Mouse (Mus musculus) c-Kit-negative CD71-positive TER-119-positive erythroid progenitor cells, embryonic 14.5 days (primary cell): ENCODE results near the gene Mdm2.
"Not testable (repeated sequence)": the region's sequence is repeated elsewhere in the genome, so short reads cannot be mapped to it uniquely, and the experiment has no call there.

ENCODE experiments used
- DNase-seq: peaks from one replicate; pipeline ENCODE4 v3.0.0-alpha.2; 2013; ENCODE audit warnings: low read depth, low spot score

The Mdm2 gene

DNA sequence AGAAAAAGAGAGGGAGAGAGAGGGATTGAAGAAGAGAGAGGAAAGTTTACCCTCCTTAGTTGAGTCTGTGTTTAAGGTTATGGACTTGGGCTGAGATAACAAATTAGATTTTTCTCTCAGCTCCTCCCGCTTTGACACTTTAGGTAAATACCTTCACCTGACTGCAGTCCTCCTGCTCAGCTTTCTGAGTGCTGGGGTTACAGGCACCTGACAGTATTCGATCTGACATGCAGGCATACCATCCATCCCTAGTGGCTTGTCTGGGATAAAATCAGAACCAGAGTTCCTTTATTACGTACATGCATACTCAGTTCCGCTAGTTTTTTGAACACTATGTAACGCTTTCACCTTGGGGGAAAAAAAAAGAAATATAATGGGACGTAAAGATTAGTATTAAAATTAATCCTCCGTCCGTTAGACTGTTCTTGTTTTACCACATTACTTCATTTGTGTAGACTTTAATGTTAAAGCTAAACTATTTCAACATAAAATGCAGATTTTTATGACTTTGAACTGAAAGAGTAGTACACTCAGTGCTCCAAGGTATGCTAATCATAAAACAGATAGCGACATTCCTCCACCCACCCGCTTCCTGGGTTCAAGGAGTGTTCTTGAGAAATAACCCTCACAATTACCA, 38.6 kb upstream of the Mdm2 start:
- no peak for DNase-seq

DNA sequence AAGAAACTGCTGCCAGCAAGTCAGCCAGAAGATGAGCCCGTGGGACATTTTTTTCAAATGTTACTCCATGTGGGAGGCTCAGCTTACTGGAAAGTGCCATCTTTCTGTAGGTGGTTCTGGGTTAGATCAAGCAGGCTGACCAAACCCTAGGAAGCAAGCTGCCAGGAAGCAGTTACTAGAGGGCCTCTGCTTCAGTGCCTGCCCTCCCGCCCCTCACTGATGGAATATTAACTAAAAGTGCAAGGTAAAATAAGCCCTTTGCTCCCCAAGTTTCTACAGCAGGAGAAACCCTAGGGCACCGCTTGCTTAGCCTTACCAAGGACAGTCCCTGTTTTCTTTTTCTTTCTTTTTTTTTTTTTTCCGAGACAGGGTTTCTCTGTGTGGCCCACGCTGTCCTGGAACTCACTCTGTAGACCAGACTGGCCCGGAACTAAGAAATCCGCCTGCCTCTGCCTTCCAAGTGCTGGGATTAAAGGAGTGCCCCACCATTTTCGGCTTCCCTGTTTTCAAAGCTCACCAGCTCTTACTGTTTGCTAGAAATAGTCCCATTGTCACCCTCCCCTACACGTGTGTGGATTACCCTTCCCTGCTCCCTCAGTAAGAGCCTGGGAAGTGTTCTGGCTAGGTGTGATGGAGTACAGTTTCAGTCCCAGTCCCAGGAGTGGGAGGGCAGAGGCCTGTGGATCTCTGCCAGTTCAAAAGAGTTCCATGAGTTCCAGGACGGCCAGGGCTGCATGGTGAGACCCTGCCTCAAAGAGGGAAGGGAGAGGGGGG, 37.9 kb upstream of the Mdm2 start:
- DNase-seq = no peak

DNA sequence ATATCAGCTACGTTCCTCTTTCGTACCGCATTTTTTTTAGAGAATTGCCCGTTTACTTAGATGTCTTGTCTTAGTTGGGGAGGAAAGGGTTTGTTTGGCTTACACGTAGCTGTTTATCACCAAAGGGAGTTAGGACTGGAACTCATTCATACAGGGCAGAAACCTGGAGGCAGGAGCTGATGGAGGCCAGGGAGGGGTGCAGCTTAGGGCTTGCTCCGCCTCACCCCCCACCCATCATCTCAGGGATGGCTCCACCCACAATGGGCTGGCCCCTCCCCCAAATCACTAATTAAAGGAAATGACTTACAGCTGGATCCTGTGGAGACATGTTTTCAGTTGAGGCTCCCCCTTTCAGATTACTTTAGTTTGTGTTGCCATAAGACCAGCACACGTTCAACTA, 37.2 kb upstream of the Mdm2 start:
- DNase-seq = no peak

DNA sequence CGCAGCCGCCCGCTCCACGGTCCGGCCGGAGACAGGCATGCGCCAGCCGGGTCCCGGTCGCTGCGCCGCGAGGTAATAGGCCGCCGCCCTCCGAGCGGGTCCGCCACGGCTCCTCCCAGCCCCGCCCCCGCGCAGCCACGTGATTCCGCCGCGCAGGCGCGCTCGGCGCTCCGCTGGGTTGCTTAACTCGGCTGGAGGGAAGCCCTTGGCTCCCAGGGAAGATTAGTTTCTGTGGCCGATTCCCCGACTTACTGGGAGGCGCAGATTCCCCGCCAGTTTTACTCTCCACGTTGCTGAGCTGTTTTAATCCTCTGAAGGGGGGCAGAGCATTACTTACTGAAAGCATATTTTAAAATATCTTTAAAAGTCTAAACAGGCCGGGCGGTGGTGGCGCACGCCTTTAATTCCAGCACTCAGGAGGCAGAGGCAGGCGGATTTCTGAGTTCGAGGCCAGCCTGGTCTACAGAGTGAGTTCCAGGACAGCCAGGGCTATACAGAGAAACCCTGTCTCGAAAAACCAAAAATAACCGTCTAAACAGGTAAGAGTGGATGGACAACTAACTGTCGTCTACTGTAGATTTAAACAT, 35.8 kb upstream of the Mdm2 start, which contains the start of gene Slc35e3:
Gene Slc35e3 (minus strand): TSS at position 69 of the 587 bp plus-strand sequence.
- peak; percentile 82 for DNase-seq

DNA sequence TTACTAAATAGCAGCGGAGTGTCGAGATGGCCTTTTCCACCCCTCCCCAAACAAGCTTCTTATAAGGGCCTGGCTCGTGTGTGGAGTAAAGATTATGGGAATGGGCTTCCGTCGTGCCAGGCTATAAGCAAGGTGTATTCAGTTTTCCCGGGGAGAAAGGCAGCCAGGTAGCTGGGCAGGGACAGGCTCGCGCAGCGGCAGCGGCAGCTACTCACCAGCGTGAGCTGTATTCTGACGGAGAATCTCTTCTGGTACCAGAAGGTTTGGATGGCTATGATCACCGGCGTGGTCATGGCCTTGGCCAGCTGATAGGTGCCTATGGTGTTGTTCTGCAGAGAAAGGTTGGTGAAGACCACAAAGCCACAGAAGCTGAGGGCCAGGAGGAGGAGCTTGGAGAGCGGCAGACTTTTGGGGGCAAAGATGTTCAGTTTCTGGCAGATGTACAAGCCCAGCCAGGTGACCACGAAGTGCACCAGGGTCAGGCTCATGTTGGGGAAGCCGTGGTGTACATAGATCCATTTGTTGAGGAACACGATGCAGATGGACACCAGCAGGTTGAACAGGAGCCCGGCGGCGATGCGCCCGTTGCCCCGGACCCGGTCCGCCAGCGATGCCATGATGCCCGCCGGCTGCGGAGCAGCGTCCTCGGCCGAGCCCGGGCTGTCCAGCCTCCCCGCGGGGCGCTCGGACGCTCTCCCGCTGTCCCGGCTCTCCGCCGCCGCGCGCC, 35.2 kb upstream of the Mdm2 start:
- DNase-seq = not testable (repeated sequence)

DNA sequence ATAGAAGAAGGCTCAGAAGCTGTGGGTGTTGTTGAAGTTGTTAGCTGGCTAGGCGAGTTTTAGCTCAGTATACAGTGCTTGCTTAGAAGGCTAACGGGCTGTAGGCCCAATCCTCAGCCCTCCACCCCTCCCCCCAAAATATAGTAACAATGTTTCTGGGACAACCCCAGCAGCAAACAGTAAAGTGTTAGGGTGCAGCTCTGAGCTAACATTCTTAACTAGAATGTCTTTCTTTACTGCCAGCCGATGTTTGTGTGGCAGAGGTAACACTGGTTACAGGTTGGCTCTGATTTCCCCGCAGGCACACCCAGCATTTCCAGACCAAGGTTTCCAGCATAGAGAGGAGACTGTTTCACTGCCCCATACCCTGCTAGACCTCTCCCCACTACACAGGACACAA, 33.4 kb upstream of the Mdm2 start:
- no peak for DNase-seq

DNA sequence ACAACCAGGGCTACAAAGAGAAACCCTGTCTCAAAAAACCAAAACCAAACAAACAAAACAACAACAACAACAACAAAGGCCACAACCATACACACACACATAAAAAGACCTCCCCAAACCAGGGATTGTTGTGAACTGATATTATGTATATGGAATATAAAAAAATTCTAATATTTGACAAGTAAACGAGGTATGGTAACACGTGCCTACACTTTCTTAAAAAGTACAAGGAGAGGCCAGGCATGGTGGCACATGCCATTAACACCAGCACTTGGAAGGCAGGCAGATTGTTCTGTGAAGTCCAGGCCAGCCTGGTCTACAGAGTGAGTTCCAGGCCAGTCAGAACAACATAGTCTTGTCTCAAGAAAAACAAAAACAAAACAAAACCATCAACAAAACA, 32.6 kb upstream of the Mdm2 start:
- no peak for DNase-seq

DNA sequence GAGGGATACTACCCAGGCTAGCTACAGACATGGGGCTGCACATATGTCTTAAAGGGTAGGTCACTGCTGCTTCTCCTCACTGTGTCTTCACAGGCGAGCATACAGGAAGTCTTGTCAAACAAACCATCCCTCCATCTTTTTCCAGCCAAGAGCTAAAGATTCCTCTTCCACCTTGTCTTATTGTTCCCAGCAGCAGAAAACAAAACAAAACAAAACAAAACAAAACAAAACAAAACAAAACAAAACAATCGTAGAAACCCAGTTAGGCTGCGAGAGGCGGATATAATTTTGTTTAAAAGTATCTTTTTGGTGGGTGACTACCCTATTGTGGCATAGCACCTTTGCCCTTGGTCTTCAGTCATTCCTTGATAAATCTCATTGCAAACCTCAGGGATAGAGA, 32.1 kb upstream of the Mdm2 start:
- DNase-seq = no peak

DNA sequence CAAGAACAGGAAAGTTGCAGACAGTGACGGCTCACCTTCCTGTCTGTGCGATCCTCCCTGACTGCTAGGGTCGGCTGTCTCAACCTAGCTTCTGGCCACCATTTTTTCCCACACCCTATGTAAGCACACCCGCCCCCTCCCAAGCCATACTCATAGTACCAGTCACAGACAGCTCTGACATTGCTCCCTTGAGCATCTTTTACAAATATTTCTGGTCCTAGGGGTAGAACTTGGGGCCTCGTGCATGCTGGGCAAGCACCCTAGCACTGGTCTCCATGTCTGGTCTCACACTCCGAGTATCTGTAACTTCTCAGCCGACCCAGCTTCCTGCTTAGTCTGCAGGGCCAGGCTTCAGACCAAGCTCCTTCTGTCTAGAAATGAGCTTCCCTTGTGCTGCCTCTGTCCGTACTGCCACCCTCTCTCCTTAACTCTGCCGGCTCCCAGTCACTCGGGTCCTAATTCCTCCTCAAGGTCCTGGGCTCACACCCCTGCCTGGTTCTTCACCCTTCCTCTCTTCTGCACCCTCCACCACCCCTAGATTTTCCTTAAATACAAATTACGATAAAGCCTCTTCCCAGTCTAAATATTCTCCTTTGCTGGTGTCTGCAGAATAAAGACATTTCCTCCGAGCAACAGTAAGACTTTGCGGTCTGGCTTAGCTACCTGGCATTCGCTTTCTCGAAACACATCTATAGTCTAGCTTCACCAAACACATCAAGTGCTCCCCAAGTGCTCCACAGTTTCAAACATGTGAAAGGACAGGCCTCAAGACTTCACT, 31.3 kb upstream of the Mdm2 start:
- no peak for DNase-seq

DNA sequence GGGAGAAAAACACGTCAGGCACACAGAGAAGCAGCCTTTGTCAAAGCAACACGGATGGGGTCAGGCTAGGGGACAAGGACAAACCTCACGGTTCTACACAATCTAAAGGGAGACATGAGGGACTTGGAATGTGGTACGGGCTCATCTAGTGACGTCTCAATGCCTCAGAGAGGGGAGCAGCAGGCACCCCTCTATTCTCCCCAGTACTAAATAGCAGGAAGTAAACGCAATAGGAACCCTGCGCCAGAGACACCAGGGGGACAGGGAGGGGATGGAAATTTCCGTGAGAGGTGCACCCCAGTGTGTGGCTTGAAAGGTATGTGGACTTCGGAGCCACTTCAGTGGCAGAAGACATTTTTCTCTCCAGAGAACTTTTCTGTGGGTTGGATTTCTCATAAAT, 30.4 kb upstream of the Mdm2 start:
- DNase-seq = no peak

DNA sequence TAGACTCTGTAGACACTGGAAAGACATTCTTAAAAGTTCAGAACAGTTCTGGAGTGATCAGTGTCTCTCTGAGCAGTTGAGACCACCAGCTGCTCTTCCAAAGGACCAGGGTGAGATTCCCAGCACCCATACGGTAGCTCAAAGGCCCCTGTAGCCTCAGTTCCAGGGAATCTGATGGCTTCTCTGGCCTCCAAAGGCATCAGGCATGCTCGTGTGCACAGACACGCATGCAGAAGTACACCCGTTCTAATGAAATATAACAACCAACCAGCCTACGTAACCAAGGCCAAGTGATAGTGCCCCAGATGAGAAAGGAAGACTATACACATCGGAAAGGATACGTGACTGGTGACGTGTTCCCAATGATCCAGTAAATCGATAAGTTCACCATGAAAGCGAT, 29.6 kb upstream of the Mdm2 start:
- no peak for DNase-seq

DNA sequence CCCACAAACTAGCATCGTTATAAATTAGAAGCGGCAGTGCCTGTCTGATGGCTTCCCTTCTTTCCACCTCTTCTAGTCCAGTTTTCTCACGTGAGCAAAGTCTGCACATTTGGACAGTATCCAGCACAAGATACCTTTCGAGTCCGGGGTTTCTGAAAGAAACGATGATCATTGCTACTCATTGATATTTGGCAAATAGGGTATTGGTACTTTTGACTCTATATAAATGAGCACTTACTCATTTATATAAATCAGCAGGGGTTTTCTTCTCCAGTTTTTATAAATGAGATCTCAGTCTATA, 29.0 kb upstream of the Mdm2 start:
- no peak for DNase-seq

DNA sequence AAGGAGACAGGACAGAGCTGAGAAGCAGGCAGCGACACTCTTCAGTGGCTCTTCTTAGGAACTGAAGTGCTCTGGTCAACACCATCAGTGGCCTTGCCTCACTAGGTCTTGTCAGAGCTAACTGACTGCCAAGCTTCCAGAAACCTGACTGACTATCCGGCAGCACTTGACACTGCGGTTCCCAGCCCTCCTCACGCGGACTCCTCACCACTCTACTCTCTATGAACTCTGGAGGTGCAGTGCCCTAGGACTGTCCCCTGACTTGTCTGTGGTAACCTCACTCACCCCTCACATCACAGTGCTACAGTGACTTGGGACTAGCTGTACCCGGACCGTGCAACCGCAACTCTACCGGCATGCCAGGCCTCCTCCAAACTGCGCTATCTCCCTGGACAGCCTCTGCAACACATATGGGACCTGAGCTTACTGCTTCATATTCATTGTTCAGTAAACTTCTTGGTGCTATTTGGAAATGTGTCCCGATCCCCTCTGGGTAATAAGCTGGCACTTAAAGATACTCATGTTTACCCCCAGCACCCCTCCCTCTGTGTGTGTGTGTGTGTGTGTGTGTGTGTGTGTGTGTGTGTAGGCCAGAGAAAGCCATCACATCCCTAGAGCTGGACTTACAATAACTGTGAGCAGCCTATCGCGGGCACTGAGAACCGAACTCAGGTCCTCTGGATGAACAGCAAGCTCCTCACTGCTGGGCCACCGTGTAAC, 28.5 kb upstream of the Mdm2 start:
- DNase-seq = no peak

DNA sequence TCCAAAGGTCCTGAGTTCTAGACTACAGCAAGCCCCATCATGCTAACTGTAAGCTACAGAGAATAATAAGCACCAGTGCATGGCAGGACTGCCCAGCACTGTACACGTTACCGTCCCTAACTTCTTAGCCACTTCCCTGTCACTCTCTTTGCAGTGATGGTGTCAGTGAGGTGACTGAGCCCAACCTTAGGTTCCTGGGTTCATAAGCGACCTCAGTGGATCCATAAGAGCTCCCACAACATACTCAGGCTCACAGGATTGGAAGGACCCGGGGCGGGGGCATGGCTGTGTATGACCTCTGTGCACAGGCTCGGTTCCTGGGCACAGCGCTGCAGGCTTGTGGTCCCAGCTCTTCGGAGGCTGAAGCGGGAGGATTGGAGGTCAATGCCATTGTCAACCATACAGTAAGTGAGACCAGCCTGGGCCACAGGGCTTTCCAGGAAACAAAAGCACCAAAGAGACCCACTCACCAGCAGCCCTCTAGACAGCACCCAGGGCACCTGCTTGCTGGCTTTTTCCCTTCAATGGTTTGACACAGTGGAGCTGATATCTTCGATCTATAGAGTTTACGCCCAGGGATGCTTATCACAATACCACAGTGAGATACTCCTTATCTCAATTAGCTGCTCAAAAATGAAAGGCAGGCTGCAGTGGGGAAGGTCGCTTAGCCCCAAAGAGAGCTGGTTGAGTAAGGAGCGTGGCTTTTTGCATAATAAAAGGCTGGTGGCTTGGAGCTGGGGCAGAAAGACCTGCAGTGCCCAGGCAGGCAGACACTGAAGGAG, 27.8 kb upstream of the Mdm2 start:
- no peak for DNase-seq

DNA sequence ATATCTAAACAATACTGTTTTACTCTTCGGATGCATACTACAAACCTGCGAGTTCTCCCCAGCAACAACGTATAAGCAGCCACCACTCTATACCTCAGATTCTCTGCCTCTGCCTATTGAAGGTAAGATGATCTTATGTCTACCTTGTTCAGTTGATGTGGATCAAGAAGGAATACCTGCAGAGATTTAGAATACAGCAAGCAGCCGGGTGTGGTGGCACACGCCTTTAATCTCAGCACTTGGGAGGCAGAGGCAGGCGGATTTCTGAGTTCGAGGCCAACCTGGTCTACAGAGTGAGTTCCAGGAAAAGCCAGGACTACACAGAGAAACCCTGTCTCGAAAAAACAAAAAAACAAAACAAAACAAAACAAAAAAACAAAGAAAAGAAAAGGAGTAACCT, 26.9 kb upstream of the Mdm2 start:
- not testable (repeated sequence) for DNase-seq

DNA sequence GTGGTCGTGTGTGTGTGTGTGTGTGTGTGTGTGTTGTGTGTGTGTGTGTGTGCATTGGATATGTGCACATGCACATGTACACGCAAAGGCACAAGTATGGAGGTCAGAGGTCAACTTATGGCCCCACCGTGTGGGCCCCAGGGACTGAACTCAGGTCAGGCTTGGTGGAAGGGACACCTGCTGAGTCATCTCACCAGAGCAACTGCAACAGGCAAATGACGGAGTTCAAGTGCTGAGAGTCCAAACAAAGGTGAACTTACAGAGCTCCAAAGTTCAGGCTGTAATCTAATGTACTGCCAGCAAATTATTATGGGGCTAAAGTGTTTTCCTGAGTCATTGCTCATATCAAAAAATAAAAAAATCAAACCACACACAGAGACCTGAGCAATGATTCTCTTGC, 26.5 kb upstream of the Mdm2 start:
- DNase-seq = no peak

DNA sequence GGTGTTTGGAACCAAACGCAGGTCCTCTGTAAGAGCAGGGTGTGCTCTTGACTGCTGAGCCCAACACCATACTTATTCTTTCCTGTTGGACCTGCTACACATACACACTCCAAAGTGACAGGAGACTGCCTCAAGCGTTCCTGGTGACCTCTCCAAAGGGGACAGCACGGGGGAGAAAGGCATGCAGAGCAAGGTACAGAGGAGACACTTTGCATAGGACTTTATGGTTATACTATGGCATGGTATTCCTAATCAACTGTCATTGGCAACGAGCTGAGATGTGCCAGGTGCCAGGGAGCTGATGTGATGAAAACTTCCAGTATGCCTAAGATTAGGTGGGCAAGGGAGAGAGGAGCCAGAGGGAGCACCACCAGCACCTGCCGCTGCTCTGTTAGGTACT, 26.0 kb upstream of the Mdm2 start:
- no peak for DNase-seq

DNA sequence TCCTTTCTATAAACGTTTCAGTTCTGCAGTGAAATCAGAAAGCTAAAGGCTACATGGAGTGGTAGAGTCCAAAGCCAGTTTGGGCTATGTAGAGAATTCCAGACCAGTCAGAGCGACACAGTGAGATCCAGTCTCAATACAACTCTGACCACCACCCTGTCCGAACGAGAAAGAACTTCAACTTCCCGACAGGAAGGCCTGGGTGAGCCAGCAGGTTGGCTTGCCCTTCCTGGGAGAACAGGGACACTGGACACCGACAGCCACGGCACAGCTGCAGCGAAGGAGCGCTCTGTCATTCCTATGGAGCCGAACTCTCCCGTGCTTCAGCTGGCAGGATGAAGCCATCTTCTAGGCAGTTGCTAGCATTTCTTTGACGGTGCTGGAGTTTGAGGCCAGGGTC, 24.8 kb upstream of the Mdm2 start:
- DNase-seq = not testable (repeated sequence)

DNA sequence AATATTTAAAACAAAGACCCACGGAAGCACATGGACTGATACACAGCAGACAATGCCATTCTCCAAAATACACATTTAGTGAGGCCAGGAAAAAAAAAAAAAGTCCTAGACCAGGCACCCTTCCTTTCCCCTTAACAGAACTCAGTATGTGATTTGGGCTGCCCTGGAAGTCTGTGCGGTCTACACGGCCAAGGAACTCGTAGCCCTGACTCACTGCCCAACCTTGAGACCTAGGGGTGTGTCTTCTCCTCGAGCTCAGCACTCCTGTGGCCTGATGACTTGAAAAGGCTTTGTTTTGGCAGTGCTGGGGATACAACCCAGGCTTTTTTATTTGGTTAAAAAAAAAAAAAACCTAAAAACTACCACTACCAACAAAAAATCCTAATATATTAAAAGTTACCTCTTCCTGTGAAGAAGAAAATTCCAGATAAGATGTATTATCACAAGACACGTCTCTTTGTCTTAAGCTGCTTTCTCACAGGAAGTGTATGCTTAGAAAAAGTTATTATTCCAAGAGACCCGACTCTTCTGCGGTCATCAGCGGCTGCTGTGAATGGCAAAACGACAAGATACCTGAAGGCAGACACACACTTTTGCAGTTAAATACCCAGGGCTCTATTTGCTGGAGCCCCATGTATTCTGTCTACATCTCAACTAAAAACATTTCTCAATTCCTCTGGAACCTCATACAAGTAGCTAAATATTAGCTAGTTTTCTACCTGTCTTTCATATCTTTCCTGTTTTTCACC, 23.7 kb upstream of the Mdm2 start:
- DNase-seq = not testable (repeated sequence)

DNA sequence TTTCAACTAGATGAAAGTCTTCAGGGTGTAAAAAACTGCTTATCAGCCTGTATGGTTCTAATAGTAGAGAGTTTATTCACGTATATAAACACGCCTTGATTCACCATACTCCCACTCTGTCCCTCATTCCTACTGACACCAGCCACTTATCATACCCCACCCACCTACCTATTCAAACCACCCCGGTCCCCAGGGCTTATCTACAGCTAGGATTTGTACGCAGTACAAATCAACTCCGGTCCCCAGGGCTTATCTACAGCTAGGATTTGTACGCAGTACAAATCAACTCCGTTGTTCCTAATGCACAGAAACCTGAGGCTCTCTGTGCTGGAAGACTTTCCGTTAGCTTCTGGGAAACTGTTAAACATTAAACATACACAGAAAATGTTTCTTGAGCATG, 23.1 kb upstream of the Mdm2 start:
- not testable (repeated sequence) for DNase-seq
